Mouse (Mus musculus): ENCODE data around the gene Mxra7. TPM values are rescaled to one million over a fixed set of nuclear protein-coding genes. Genes with fewer than 3 reads are reported as not detected.

The Mxra7 gene
- total RNA-seq, 4 experiments from 2014 or later: 20.0 to 23.0 (median 22.2) TPM

- DNase-seq (ENCODE audit: low spot score in 2 of 2): no peak
Measured at GRCm38 (mm10) chr11:116819932-116820593, 7.8 kb downstream of the Mxra7 start.

GRCm38 (mm10) chr11:116818722-116819121 is 9.1 kb downstream of the Mxra7 start:
- DNase-seq (ENCODE audit: low spot score in 2 of 2): no peak

- no peak for DNase-seq (ENCODE audit: low spot score in 2 of 2)
Measured at GRCm38 (mm10) chr11:116817567-116817966, 10.3 kb downstream of the Mxra7 start.

GRCm38 (mm10) chr11:116816769-116817168 is 11.1 kb downstream of the Mxra7 start:
- no peak for DNase-seq (ENCODE audit: low spot score in 2 of 2)

- DNase-seq (ENCODE audit: low spot score in 2 of 2): no peak
Measured at GRCm38 (mm10) chr11:116814884-116815415, 12.9 kb downstream of the Mxra7 start.

- no peak for DNase-seq (ENCODE audit: low spot score in 2 of 2)
Measured at GRCm38 (mm10) chr11:116814076-116814883, 13.6 kb downstream of the Mxra7 start.

DNA sequence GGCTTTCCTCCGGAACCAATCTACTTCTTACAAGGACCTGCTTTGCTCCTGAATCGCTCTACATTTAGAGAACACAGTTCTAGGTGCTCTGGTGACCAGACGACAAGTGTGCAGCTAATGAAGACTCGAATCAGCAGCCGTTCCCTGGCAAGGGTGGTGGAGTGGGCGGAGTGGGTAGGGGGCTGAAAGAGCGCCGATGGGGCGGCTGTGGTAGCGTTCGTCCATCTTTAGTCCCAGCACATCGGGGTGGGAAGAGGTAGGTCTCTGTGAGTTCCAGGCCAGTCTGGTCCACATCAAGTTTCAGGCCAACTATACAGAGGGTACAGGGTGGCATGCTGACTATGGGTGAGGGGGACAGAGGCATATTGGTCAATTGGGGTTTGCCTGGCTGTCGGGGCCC is 14.2 kb downstream of the Mxra7 start:
- no peak for DNase-seq (ENCODE audit: low spot score in 2 of 2)

- no peak for DNase-seq (ENCODE audit: low spot score in 2 of 2)
Measured at GRCm38 (mm10) chr11:116812793-116813529, 14.9 kb downstream of the Mxra7 start.

GRCm38 (mm10) chr11:116810983-116811901 is 16.6 kb downstream of the Mxra7 start:
- DNase-seq (ENCODE audit: low spot score in 2 of 2): peak; percentile 42 to 74

DNA sequence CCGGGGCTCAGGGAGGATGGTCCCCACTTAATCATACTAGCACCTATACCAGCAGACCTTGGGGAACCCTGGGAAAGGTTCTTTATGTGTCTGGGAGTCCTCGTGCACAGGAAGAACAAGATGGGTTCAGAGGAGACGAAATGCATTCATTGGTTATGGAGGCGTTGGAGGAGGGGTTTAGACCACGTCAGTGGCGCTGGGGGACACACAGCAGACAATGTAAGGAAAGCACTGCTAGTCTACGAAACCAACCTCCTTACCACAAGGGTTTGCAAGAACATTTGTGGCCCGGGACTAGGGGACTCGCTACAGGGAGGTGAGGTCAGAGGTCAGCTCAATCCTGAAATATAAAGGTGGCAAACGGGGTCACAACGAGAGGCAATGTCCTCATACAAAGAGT is 17.3 kb downstream of the Mxra7 start:
- DNase-seq (ENCODE audit: low spot score in 2 of 2): no peak

GRCm38 (mm10) chr11:116809520-116809919 is 18.3 kb downstream of the Mxra7 start:
- no peak for DNase-seq (ENCODE audit: low spot score in 2 of 2)

DNA sequence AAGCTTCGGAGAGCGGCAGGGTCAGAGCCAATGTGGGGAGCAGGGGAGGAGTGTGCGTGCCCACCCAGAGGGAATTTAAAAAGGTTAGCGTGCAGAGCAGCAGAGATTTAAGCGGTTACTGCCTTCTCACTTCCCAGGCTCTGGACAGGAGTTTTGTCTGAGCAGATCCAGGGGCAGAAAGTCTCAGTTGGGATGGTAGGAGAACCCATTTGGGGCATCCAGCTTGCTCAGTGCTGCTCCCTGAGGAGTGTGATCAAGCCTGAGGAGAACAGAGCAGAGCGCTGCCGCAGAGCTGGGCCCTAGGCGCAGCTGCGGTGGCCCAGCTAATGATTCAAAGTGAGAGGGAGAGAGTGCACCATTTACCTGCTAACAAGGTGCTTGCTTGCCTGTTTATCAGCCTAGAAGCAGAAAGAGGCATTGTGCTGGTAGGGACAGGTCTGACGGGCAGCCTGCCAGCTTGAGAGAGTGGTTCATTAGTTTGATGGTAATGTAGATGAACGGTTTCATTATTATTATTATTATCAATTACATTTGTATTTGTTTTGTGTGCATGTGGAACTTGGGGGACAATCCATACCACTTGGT is 18.9 kb downstream of the Mxra7 start:
- DNase-seq (ENCODE audit: low spot score in 2 of 2): no peak

GRCm38 (mm10) chr11:116807938-116808606 is 19.8 kb downstream of the Mxra7 start:
- DNase-seq (ENCODE audit: low spot score in 2 of 2): peak; percentile 56 to 77

- no peak for DNase-seq (ENCODE audit: low spot score in 2 of 2)
Measured at GRCm38 (mm10) chr11:116807526-116807925, 20.3 kb downstream of the Mxra7 start.

DNA sequence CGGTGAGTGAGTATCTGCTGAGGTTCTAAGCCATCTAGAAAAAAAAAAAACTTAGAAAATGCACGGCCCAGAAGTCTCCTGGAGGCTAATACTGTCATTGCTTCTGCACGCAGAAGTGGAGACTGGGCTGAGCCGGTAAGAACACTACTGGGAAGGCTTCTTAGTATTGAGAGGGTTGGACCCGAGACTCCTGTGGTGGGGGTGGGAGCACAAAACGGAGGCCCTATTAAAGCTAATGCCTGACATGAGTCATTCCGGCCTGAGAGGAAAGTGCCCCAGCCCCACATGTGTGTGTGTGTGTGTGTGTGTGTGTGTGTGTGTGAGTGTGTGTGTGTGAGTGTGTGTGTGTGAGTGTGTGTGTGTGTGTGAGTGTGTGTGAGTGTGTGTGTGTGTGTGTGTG is 20.7 kb downstream of the Mxra7 start:
- DNase-seq (ENCODE audit: low spot score in 2 of 2): no peak

DNA sequence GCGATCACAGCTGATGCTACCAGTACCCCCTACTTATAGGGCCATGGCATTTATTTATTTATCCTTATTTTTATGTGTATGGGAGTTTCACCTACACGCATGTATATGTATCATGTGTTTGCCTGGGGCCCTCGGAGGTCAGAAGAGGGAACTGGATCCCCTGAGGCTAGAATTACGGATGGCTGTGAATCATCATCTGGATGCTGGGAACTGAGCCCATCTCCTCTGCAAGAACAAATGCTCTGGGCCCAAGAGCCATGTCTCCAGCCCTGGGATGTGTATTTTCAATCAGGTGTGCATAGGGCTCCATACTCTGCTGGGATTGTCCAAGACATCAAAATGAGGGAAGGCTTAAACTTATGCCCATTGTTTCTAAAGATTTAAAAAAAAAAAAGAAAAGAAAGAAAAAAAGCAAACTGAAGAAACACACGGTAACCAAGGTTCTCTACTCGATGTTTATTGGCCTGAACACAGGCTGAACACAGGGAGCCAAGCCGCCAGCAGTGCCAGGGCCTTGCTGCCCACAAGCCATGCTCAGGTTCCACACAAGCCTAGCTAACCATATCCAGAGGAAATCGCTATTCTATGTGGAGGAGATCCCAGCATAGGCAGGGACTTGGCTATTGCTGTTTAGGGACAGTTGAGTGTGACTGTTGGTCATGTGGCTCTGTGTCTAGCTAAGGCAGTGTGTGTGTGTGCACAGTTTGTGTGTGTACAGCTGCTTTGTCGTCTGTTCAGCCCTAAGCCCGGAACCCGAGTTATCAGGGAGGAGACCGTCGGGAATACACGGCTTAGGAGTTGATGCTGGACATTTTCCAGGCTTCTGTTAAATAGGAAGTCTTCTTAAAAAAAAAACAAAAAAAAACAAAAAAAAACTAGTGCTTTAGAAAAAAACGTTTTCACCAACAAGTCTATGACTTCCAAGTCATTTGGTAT is 21.4 kb downstream of the Mxra7 start:
- DNase-seq (ENCODE audit: low spot score in 2 of 2): no peak

DNA sequence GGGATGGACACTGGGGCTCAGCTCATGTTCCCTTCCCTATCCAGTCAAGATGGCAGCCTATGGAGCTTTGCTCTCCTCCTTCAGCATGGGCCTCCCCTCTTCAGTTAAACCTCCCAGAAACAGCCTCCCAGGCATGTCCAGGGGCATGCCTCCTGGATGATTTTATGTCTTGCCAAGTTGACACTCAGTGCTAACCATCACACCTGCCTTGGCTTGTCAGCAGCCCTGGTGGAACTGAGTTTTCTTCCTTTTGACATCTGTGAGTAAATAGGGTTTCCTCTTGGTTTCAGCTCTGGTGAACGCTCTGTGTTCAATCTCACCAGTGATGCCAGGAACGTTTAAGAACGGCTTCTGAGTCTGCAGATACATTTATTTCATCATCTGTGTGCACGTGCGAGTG is 25.1 kb downstream of the Mxra7 start:
- no peak for DNase-seq (ENCODE audit: low spot score in 2 of 2)

GRCm38 (mm10) chr11:116801106-116801505 is 26.7 kb downstream of the Mxra7 start:
- DNase-seq (ENCODE audit: low spot score in 2 of 2): no peak

DNA sequence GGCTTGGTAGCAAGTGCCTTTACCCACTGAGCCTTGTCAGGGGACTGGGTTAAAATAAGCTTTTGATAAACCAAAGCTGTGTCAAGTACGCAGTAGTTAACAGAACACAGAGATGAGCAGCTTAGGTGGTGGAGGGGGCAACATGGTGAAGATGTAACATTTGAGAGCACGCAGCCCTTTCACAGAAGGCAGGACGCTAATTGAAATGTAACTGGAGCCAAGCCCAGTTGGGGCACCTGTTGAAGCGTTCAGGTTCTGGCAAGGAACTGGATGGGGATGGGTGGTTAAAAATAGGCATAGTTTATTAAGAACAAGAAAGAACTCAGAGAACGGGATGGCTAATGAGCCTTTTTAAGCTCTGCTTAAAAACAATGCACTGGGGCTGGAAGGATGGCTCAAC is 28.5 kb downstream of the Mxra7 start:
- DNase-seq (ENCODE audit: low spot score in 2 of 2): no peak
